Mouse (Mus musculus): ENCODE measurements at regions not wholly inside any gene's neighbourhood (a gene's known extent, or its start where the extent isn't known, plus 50 kb on each side); places are given as distances from the start of the nearest gene placed in this dataset.

- DNase-seq: no peak
These were observed 60.5 kb downstream of the Rsl24d1 start for GRCm38 (mm10) chr9:73173589-73174247.

- DNase-seq: no peak
These were observed 63.4 kb downstream of the Rsl24d1 start for GRCm38 (mm10) chr9:73176645-73177044.

- DNase-seq: no peak
These were observed 70.1 kb downstream of the Rsl24d1 start for GRCm38 (mm10) chr9:73183356-73183755.

GRCm38 (mm10) chr9:73184908-73185307, 71.7 kb downstream of the Rsl24d1 start:
- peak; percentile 13 for DNase-seq

- DNase-seq: no peak
These were observed 79.1 kb downstream of the Rsl24d1 start for GRCm38 (mm10) chr9:73192271-73192785.

- DNase-seq: no peak
These were observed 85.2 kb downstream of the Rsl24d1 start for GRCm38 (mm10) chr9:73198261-73199085.

GRCm38 (mm10) chr9:73223111-73223510, 109.9 kb downstream of the Rsl24d1 start:
- no peak for DNase-seq

- DNase-seq: peak; percentile 22
These were observed 127.0 kb downstream of the Rsl24d1 start for GRCm38 (mm10) chr9:73240188-73240587.

- no peak for DNase-seq
These were observed 129.5 kb downstream of the Rsl24d1 start for GRCm38 (mm10) chr9:73242521-73243308.

- no peak for DNase-seq
These were observed 131.0 kb downstream of the Rsl24d1 start for GRCm38 (mm10) chr9:73244177-73244576.

GRCm38 (mm10) chr9:73245524-73245923, 132.3 kb downstream of the Rsl24d1 start:
- no peak for DNase-seq

- no peak for DNase-seq
These were observed 144.9 kb downstream of the Rsl24d1 start for GRCm38 (mm10) chr9:73258171-73258570.

GRCm38 (mm10) chr9:73258640-73259039, 145.4 kb downstream of the Rsl24d1 start:
- DNase-seq: no peak

- no peak for DNase-seq
These were observed 149.5 kb downstream of the Rsl24d1 start for GRCm38 (mm10) chr9:73262711-73263110.

- DNase-seq: no peak
These were observed 157.0 kb downstream of the Rsl24d1 start for GRCm38 (mm10) chr9:73270249-73270648.

- DNase-seq: no peak
These were observed 159.4 kb downstream of the Rsl24d1 start for GRCm38 (mm10) chr9:73272614-73273013.

GRCm38 (mm10) chr9:73273681-73274080, 160.5 kb downstream of the Rsl24d1 start:
- no peak for DNase-seq

- no peak for DNase-seq
These were observed 162.4 kb downstream of the Rsl24d1 start for GRCm38 (mm10) chr9:73275671-73276070.

GRCm38 (mm10) chr9:73295287-73295686, 182.1 kb downstream of the Rsl24d1 start:
- no peak for DNase-seq

- peak; percentile 17 for DNase-seq
These were observed 189.1 kb downstream of the Rsl24d1 start for GRCm38 (mm10) chr9:73302156-73302918.

- DNase-seq: no peak
These were observed 203.8 kb downstream of the Rsl24d1 start for GRCm38 (mm10) chr9:73317048-73317447.

- no peak for DNase-seq
These were observed 206.6 kb downstream of the Rsl24d1 start for GRCm38 (mm10) chr9:73319704-73320307.
